Mouse (Mus musculus) stomach, postnatal 0 days (tissue): ENCODE data around the gene Kpna2. TPM values are rescaled to one million over a fixed set of nuclear protein-coding genes. Genes with fewer than 3 reads are reported as not detected.

ENCODE experiments used
- ATAC-seq: fragments of 200-750 bp; cut with Nextera tagmentation; 2 replicates; pipeline ENCODE4 v1.8.0; 2017; ENCODE audit not compliant: low FRiP score, low TSS enrichment
- DNase-seq: peaks from one replicate; pipeline ENCODE4 v3.0.0-alpha.2; 2016; ENCODE audit warnings: low spot score
- H3K27ac ChIP-seq: fragments of 300-500 bp; sonication (generic); replicated peaks from 2 replicates; pipeline ENCODE4 v1.5.1; 2014; ENCODE audit warnings: mild to moderate bottlenecking, control low read depth
- H3K27me3 ChIP-seq: fragments of 300-500 bp; sonication (generic); 2 replicates; pipeline ENCODE4 v1.6.1; 2014; ENCODE audit warnings: low read length; ENCODE audit not compliant: control insufficient read depth, insufficient read depth
- H3K36me3 ChIP-seq: fragments of 300-500 bp; sonication (generic); 2 replicates; pipeline ENCODE4 v1.6.1; 2014; ENCODE audit warnings: low read length, mixed read lengths; ENCODE audit not compliant: control insufficient read depth, insufficient read depth
- H3K4me1 ChIP-seq: fragments of 300-500 bp; sonication (generic); replicated peaks from 2 replicates; pipeline ENCODE4 v1.6.1; 2014; ENCODE audit warnings: antibody characterized with exemption; ENCODE audit not compliant: control insufficient read depth, insufficient read depth
- H3K4me2 ChIP-seq: fragments of 300-500 bp; sonication (generic); replicated peaks from 2 replicates; pipeline ENCODE4 v1.6.1; 2014; ENCODE audit warnings: low read depth, mild to moderate bottlenecking, control low read depth, moderate library complexity
- H3K4me3 ChIP-seq: fragments of 300-500 bp; sonication (generic); 2 replicates; pipeline ENCODE4 v1.5.1; 2014; ENCODE audit warnings: low read depth, low read length, control low read depth
- H3K9ac ChIP-seq: fragments of 300-500 bp; sonication (generic); 2 replicates; pipeline ENCODE4 v1.6.1; 2014; ENCODE audit warnings: mild to moderate bottlenecking, low read length, control low read depth, mixed read lengths
- H3K9me3 ChIP-seq: fragments of 300-500 bp; sonication (generic); 2 replicates; pipeline ENCODE4 v1.6.1; 2016; ENCODE audit warnings: low read length; ENCODE audit not compliant: control insufficient read depth
- CTCF ChIP-seq: IDR thresholded peaks from 2 replicates; pipeline ENCODE4 v1.5.1; 2016; ENCODE audit warnings: antibody characterized with exemption, low read depth, mild to moderate bottlenecking, moderate library complexity
- EP300 ChIP-seq: optimal IDR thresholded peaks from 2 replicates; pipeline ENCODE3; 2016; ENCODE audit warnings: antibody characterized with exemption
- WGBS: fragments of 180-500 bp; shearing (Covaris S2); extraction: QIAGEN DNeasy Blood & Tissue Kit; methylation state at CpG from one replicate; pipeline ENCODE4 v1.1.7; 2014; 5-methylcytosine and 5-hydroxymethylcytosine counted together
- polyA plus RNA-seq: library from polyadenylated mRNA; unstranded; fragments of >200 nt; fragmentation: Nextera tagmentation; extraction: Ambion mirVana; gene quantifications from 2 replicates; pipeline ENCODE4 v1.2.1, GENCODE M21; 2015

The Kpna2 gene
- 146 and 158 TPM in 2 replicates for polyA plus RNA-seq

- Histone ChIP-seq H3K36me3 (0 out of 2 replicates have a peak, but pooled peaks cover 2% of the 10 kb centered on the region), H3K4me3 (peak within 1 kb of the TSS; percentile 85), H3K27me3 (no peaks in the 10 kb centered on the region), H3K27ac (peak within 1 kb of the TSS; percentile 91), H3K9me3 (no peaks in the 10 kb centered on the region), H3K4me2 (peak within 1 kb of the TSS; percentile 76), H3K9ac (peak within 1 kb of the TSS; percentile 85), H3K4me1 (no peaks in the 10 kb centered on the region)
- WGBS, result under 1% methylated on average over 62 of the region's 62 CpGs
- TF ChIP-seq CTCF (no peak), EP300 (peak; percentile 96)
- ATAC-seq (peak; percentile 98), DNase-seq (peak; percentile 94)
These were observed at the start of gene Kpna2 for GRCm38 (mm10) chr11:106999151-106999948. Gene Kpna2, minus strand, starts transcription at chr11:106999541.

- H3K9me3 ChIP-seq, result no peaks in the 10 kb centered on the region
- TF ChIP-seq EP300 (no peak), CTCF (peak; percentile 24; the same call in 1 of the 2 replicates)
- ATAC-seq (no peak), DNase-seq (no peak)
- no peaks in the 10 kb centered on the region for H3K4me1 ChIP-seq
- 87% methylated on average over 15 of the region's 15 CpGs for whole genome bisulfite sequencing
- H3K27me3 ChIP-seq, result no peaks in the 10 kb centered on the region
- no peak overlapping the region for H3K4me2 ChIP-seq
- peaks cover 22% of the 10 kb centered on the region; the same call in 1 of the 2 replicates for H3K36me3 ChIP-seq
- H3K4me3 ChIP-seq, result no peak overlapping the region
- H3K27ac ChIP-seq, result no peak overlapping the region
- no peak overlapping the region for H3K9ac ChIP-seq
These were observed 47.7 kb upstream of the Kpna2 start for GRCm38 (mm10) chr11:107046766-107047620.

DNA sequence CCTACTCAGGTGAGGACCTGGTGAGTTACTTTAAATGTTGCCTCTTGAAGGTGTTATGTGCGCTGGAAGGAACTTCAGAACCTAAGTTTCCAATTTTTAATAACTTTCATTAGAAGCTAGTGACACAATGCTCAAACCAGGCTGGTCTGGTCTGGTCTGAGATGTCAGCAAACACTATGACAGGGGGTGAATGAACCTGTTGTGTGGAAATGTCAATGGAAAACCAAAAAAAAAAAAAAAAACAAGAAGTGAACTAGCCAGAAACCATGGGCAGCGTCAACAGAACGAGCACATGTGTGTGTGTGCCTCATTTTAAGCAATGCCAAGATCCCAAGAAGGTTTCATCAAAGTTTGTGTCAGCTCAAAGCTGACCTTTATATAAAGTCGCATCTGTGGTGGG lies 46.2 kb upstream of the Kpna2 start:
- DNase-seq, result no peak
- Histone ChIP-seq H3K4me1 (no peaks in the 10 kb centered on the region), H3K4me2 (no peak overlapping the region), H3K36me3 (peaks cover 28% of the 10 kb centered on the region; the same call in 1 of the 2 replicates), H3K9ac (no peak overlapping the region), H3K9me3 (no peaks in the 10 kb centered on the region), H3K4me3 (no peak overlapping the region), H3K27me3 (no peaks in the 10 kb centered on the region), H3K27ac (no peak overlapping the region; the same call in 1 of the 2 replicates)
- ATAC-seq, result no peak
- no peak for TF ChIP-seq CTCF
- TF ChIP-seq EP300, result no peak
- WGBS, result 73% methylated on average over 4 of the region's 4 CpGs

DNA sequence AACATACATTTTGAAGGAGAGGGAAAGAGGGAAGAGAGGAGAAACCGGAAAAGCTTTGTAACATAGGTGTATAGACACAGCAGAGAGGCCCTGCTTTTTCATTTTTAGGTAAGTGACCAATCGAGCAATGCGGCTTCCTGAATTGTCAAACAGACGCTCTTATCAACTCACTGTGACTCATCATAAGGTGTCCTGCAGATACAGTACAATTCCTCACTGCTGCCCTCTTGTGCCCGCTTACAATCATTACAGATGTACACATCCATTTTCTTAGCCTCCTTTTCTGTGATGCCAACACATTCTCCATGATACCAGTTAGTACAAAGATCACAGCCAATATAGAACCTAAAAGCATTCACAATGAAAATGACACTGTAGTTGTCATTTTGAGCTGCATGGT lies 45.0 kb upstream of the Kpna2 start:
- Histone ChIP-seq H3K27ac (no peak overlapping the region), H3K9ac (no peak overlapping the region), H3K4me3 (no peak overlapping the region), H3K9me3 (no peaks in the 10 kb centered on the region), H3K27me3 (no peaks in the 10 kb centered on the region), H3K36me3 (peaks cover 31% of the 10 kb centered on the region), H3K4me1 (no peaks in the 10 kb centered on the region), H3K4me2 (no peak overlapping the region)
- ATAC-seq (peak; percentile 72), DNase-seq (peak; percentile 78)
- 30% methylated on average over 5 of the region's 5 CpGs for WGBS
- TF ChIP-seq EP300 (no peak), CTCF (peak; percentile 87)

DNA sequence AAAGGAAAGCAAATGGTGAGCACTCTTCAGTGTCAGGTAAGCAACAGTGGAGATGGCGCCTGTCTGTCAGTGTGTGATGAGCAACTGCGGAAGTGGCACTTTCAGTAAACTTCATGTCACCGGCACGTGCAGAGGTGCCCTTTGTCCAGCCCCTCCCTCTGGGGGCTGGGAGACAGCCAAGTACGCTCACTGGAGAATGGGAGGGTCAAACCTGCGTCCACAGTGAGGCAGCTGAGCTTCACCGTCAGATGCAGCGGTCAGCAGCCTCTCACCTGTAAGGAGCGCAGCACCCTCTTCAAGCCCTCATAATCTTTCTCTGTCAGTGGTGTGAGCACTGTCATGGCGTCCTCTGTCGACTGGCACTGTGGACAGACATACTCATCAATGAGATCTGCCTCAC lies 44.0 kb upstream of the Kpna2 start:
- Histone ChIP-seq H3K4me1 (no peaks in the 10 kb centered on the region), H3K27ac (no peak overlapping the region), H3K27me3 (no peaks in the 10 kb centered on the region), H3K4me2 (no peak overlapping the region), H3K9me3 (no peaks in the 10 kb centered on the region), H3K36me3 (peaks cover 37% of the 10 kb centered on the region), H3K9ac (no peak overlapping the region), H3K4me3 (no peak overlapping the region)
- DNase-seq, result no peak
- 84% methylated on average over 11 of the region's 11 CpGs for WGBS
- ATAC-seq, result no peak
- TF ChIP-seq EP300 (no peak), CTCF (no peak)
